Mouse (Mus musculus): ENCODE results near the gene Ccdc13.

DNA sequence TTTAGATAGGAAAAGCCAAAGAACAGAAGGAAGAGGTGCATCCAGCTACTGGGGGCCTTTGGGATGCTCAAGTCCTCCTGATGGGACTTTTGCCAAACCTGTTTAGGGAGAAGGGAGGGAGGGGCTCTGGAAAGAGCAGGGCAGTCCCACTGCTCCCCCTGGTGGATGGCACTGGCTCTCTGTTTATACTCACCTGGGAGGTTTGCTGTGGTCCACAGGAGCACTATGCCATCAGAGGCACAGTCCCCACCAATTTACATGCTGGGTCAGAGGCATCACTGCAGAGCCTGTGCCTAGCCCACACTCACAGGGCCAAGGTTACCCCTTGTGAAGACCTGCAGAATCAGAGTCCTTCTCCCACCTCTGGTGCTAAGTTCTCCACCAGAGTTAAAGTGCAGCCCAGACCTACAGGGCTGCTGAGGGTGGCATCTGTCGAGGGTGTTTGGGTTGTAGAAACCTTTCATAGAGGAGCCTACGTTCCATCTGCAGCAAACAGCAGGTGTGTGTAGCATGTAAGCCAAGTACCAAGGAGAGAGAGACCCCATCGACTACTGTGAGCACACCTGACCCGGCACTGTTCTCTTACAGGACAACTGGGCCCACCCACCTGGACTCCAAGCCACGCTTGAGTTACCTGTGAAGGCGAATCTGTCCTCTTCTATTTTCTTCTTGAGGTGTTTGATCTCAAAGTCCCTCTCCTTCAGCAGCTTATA lies 8.9 kb downstream of the Ccdc13 start:
- TF ChIP-seq POLR2A (IDR thresholded peaks at IDR 0.05; ENCODE audit: borderline replicate concordance, control insufficient read depth, low read depth, low read length) (no peak), CTCF (IDR thresholded peaks at IDR 0.05; ENCODE audit: control insufficient read depth, insufficient read depth, low read length) (peak; percentile 62)

Data from bone marrow, adult 2 months (tissue).